Mouse (Mus musculus): ENCODE measurements around the gene Utrn.
A peak's percentile ranks its signal among the peaks of the same experiment; 100 is the strongest.
"Not testable (repeated sequence)": the region's sequence is repeated elsewhere in the genome, so short reads cannot be mapped to it uniquely, and the experiment has no call there.

Gene Utrn

GRCm38 (mm10) chr10:12671608-12672007 lies 197.6 kb downstream of the Utrn start:
- no peak for DNase-seq

DNA sequence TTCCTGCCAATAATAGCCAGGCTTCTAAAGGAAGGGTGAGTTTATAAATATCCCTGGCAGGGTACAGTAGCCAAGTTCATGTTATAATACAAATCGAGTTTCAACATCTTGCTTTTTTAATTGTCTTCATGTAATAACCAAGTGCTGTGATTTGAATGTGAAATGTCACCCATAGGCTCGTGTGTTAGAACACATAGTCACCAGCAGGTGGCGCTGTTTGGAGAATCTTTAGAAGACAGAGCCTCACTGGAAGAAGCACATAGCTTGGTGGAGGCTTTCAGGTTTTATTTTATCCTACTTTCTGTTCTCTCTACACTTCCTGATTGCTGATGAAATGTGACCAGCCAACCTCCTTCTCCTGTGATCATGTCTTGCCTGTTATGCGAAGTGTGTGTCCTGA lies 207.1 kb downstream of the Utrn start:
- no peak for DNase-seq

DNA sequence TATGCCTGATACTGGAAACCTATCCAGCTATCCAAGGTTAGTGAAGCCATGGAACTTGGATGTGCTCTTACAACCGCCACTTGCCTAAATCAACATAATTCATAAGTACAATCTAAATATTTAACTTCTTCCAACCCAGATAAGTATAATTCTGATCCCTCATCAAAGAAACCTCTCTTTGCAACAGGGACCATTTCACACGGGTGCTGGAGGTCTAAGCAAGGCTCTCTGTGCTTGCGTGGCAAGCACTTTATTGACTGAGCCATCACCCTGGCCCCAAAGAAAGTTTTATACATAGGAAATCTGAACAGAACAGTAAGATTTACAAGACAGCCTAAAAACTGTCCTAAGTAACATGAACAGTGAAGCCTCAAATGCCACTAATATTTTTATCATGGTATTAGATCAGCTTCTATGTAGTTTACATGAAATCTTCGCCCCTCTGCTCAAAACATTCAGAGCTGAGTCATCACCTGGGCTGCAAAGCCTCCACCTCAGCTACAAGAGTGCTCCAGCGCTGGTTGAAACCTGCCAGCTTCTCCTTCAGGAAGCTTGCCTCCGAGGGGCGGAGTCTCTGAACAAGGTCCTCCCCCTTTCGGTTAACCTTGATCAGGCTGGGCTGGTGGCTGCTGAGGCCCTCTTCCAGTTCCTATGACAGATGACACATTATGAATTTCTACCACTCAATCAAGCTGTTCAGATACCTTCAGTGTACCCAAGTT lies 211.0 kb downstream of the Utrn start:
- DNase-seq = peak in 1 of 2 experiments; percentile 6

- no peak for DNase-seq
Measured at GRCm38 (mm10) chr10:12652988-12653387, 216.2 kb downstream of the Utrn start.

DNA sequence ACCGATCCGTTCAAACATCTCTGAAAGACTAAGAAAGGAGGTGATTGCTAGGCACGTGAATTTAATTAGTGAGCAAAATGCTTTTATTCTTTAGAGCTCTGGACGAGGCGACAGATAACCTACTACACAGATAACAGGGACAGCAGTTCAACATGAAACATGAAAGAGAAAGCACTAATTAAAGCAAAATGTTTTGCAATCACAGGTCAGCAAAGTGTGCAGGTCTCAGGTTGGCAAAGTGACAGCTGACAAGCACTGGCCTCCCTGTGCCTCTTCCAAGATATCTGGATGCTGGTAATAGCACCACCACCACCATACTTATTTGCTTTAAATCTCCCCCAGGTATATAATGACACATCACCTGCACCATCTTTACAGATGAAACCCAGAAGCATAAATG lies 223.0 kb downstream of the Utrn start:
- DNase-seq = no peak

- no peak for DNase-seq
Measured at GRCm38 (mm10) chr10:12643336-12643735, 225.8 kb downstream of the Utrn start.

DNA sequence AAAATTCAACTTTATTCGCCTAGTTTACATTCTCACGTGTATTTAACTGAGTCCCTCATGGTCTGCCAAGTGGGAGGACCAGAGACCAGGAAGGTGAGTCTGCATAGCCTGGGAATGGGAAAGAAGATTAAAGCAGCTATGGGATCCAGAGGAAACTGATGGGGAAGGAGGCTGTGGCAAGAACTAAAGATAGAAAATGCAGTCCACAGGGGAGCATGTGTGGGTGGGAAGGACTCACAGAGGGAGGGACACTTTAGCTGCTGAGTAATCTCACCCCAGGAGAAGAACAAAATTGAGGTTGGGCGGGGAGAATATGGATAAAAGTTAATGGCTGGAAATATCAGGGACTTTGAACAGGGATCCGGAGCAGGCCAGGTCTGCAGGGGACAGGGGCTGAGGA lies 229.5 kb downstream of the Utrn start:
- no peak for DNase-seq

DNA sequence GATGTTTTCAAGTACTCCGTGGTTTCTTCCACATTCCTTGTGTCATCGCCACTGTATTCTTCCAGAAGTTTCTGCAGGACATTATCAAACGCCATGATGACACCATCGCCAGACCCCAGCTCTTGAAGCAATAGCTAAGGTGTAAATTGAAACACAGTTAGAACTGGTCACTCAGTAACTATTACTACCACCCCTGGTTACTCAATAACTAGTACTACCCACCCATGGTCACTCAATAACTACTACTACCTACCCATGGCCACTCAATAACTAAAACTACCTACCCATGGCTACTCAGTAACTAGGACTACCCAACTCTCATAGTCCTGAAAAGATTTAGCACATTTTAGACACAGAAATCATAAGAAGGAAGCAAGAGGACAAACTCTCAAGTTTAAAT lies 235.2 kb downstream of the Utrn start:
- no peak for DNase-seq

DNA sequence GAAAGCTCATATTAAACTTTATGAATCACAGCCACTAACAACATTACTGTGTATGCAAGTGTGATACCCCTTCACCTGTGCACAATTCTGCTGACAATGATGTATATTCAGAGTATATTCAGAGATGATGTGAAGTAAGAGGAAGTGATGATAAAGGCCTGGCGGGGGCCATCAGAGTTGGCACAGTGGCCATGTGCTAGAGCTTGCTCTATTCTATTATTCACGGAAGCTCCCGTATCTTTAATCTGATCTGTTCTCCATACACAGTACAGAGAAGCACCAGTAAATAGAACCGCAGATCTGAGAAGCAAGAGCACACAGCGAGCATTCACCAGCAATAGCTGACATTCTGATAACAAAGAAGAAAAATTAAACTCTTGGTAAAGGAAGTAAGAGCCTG lies 238.2 kb downstream of the Utrn start:
- no peak for DNase-seq

GRCm38 (mm10) chr10:12618397-12618796 lies 250.8 kb downstream of the Utrn start:
- DNase-seq = no peak

- DNase-seq = no peak
Measured at GRCm38 (mm10) chr10:12615723-12616122, 253.4 kb downstream of the Utrn start.

- DNase-seq = peak; percentile 8 to 34
Measured at GRCm38 (mm10) chr10:12614465-12615199, 254.5 kb downstream of the Utrn start.

GRCm38 (mm10) chr10:12612235-12612863 lies 256.8 kb downstream of the Utrn start:
- DNase-seq = peak; percentile 57 to 63

- no peak for DNase-seq
Measured at GRCm38 (mm10) chr10:12609896-12610295, 259.3 kb downstream of the Utrn start.

DNA sequence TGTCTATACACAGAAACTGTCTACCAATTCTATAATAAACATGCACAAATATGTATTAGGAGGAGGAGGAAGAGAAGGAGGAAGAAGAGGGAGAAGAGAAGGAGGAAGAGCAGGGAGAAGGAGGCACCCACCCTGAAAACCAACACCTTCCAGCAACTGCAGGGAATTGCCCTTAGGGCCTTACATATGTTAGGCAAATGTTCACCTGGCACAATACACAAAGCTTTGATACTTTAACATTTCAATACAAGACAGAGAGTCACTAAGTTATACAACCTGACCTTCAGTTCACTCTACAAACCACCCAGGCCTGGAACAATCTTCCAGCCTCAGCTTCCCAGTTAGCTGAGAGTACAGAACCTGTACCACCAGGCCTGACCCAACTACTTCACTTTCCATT lies 260.5 kb downstream of the Utrn start:
- DNase-seq = no peak

- not testable (repeated sequence) for DNase-seq
Measured at GRCm38 (mm10) chr10:12607180-12607579, 262.0 kb downstream of the Utrn start.

- no peak for DNase-seq
Measured at GRCm38 (mm10) chr10:12595379-12595778, 273.8 kb downstream of the Utrn start.

DNA sequence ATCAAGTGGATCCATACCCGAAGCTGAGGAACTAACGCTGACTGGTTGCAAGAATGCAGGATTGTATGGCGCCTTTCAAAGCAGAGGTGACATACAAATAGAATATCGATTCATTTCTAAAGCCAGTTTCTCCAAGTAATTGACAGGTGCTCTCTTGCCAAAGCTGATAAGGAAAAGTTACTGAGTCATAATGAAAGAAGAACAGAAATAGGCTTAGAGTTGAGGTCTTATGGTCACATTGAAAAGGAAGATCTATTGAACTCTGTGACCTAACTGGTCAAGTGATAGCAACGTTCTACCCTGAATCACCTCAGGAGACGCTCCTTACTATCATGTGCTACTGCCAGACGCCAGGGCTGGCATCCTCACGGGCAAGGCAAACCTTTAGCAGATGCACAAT lies 274.2 kb downstream of the Utrn start:
- DNase-seq = no peak

DNA sequence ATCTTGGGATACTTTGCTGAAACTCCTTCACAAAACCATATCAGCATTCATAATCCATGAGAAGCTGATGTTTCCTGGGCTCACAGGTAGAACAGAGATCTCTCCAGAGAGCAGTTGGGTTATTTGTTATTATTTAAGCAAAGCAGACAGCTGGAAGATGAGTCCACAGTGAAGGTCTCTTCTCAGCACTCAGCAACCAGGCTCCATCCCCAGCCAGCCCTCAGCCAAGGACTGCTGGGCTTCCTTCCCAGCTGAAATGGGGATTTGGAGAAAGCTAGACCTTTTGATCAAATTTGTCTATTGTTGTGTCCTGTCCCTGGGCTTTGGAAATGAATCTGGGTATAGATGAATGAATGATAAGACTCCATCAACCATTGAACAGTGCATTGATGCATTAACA lies 276.1 kb downstream of the Utrn start:
- DNase-seq = no peak

DNA sequence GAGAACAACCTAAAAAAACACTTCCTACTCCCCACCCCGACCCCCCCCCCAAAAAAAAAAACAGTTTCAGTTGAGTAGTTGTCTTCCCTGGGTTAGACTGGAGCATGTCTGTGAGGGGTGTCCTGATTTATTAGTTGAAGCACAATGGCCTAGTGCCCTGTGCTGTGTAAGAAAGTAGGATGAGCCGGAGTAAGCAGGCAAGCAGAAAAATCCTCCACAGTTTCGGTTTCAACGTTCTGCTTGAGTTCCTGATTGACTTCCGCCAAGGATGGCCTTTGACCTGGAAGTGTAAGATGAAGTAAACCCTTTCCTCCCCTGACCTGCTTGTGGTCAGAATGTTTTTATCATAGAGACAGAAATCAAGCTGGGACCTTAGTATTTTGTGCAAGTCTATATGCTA lies 277.2 kb downstream of the Utrn start:
- peak; percentile 42 to 61 for DNase-seq

- no peak for DNase-seq
Measured at GRCm38 (mm10) chr10:12588051-12588450, 281.1 kb downstream of the Utrn start.

DNA sequence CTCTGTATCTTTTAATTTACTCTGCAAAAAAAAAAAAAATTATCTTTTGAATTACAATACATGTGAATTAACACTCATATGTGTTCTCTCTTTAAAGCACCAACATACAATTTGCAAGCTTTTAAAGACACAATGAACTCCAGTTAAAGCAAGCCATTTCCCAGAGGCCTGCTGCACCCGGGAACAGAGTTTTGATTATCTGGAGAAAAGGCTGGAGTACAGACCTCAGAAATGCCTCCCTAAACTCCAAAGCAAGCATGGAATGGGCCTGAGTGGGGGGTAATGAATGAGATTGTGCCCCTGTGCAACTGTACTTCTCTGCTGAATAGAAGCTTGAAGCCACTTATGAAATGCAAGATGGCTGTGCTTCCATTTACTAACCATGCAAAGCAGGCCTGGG lies 281.8 kb downstream of the Utrn start:
- DNase-seq = no peak

DNA sequence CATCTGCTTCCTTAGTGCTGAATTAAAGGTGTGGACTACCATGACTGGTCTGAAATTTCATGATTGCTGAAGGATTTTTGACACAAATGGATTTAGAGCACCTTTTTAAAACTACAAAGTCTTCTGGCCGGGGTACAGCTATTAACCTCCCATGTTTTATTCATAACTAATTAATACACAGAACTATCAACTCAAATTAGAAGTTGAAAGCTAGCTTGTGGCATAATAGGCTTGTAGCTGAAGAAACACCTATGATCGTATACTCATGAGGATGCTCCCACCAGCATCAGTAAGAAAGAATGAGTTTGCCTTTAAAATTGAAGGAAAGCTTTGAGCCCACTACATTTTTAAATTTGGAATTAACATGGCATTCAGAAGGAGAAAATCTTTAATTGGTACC lies 282.3 kb downstream of the Utrn start:
- DNase-seq = no peak

GRCm38 (mm10) chr10:12586200-12586599 lies 283.0 kb downstream of the Utrn start:
- no peak for DNase-seq

All from kidney, postnatal 4 days (tissue).